Mouse (Mus musculus): Measurements from ENCODE around the gene Tacc2.

DNA sequence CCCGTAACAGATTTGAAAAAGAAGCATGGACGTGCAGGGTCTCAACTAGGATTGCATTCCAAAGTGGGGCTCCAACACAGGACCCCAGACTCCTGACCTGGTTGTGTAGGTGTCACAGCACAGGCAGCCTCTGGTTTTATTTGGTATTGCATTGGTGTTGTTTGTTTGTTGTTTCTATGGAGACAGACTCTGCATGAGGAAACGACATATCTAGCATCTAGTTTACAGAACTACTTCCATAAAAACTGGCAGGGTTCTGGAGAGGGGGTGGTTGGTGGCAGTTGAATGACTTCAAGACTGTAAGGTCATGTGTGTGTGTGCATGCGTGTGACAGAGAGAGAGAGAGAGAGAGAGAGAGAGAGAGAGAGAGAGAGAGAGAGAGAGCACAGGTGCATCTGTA is 70.8 kb downstream of the Tacc2 start:
- TF ChIP-seq POLR2A (IDR thresholded peaks at IDR 0.05; ENCODE audit: low read depth, low read length) (no peak), CTCF (conservative IDR thresholded peaks at IDR 0.05; ENCODE audit: insufficient read depth, insufficient read length, low read depth, low read length) (no peak)

Measured in kidney, adult 2 months (tissue).